Mouse (Mus musculus): ENCODE measurements around the gene Apool. TPM values are rescaled to one million over a fixed set of nuclear protein-coding genes. Genes with fewer than 3 reads are reported as not detected.
A peak's percentile ranks its signal among the peaks of the same experiment; 100 is the strongest.

The Apool gene
- 91.0 and 92.2 TPM in 2 replicates for polyA plus RNA-seq (2014; fragmentation: Nextera tagmentation; extraction: Ambion mirVana)

DNA sequence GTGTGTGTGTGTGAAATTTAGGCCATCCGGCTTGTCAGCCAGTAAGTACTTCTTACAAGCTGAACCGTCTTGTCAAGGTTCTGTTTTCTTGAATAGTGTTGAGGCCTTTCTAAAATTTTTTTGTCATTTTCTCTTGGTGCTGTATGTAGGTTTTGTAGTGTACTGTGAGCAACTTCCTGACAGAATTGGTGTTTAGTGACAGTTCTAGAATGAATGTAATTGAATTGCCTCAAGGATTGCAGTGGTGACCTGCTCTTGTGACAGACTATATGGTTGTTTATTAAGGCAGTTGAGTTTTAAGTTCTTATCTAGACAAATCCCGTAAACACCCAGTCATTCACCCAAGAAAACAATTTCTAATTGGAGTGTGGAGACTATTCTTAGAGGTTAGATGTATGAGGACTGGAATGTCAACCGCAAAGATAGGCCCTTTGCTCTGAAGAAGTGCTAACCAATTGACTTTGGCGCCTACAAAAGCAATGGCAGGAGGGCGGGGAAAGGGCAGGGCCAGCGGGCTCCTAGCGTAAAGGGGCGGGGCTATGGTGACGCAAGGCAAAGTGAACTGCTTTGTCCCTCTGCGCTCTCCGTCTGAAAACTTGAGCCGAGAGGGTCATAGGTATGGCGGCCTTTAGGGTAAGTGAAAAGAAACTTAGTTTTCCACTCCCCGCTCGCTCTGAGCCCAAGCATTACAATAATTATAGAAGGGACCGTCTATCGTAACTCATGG lies at the start of gene Apool:
Gene Apool (plus strand): TSS at position 531 of the 727 bp plus-strand sequence.
- ATAC-seq (ENCODE audit: insufficient number of reproducible peaks, insufficient read depth, low FRiP score, low read depth) = peak; percentile 90
- Histone ChIP-seq H3K9ac (ENCODE audit: low read length) (peak within 1 kb of the TSS; percentile 69), H3K27me3 (ENCODE audit: control insufficient read depth, insufficient read depth, low read length) (no peaks in the 10 kb centered on the region), H3K4me2 (ENCODE audit: low read length) (peak within 1 kb of the TSS; percentile 61), H3K27ac (replicated peaks in 1 of 2; ENCODE audit: control insufficient read depth in 1 of 2, insufficient read depth in 1 of 2, low read depth in 2 of 2, low read length in 2 of 2) (peak within 1 kb of the TSS; percentile 28 to 55; a peak in 3 of 4 replicates), H3K4me3 (ENCODE audit: control insufficient read depth in 1 of 2, insufficient read depth in 1 of 2, low read depth in 1 of 2, low read length in 2 of 2) (peak within 1 kb of the TSS; percentile 57 to 83), H3K9me3 (ENCODE audit: control insufficient read depth, low read length) (no peaks in the 10 kb centered on the region), H3K36me3 (ENCODE audit: control insufficient read depth, insufficient read depth, low read length) (no peaks in the 10 kb centered on the region), H3K4me1 (ENCODE audit: control insufficient read depth in 2 of 2, insufficient read depth in 2 of 2, low read length in 2 of 2) (no peaks in the 10 kb centered on the region)
- WGBS = 20% methylated on average over 18 of the region's 18 CpGs

DNA sequence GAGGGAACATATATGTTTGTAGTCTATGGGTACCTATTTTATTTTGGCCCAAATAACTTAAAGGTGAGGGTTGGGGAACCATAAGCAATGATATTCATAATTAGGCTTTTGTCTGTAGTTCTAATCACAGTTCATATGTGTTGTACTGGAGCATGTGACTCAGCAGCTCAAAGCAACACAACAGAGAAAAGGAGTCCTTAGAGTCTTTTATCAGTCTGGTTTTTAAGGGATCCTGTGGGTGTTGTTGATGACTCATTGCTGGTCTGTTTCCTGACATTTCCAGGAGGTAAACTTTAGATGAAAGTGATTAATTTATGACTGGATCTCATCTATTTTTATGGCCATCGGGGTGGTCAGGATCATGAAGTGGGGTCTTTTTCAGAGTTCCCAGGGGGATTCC lies 37.6 kb upstream of the Apool start:
- Histone ChIP-seq H3K27me3 (ENCODE audit: control insufficient read depth, insufficient read depth, low read length) (no peaks in the 10 kb centered on the region), H3K4me1 (ENCODE audit: control insufficient read depth in 2 of 2, insufficient read depth in 2 of 2, low read length in 2 of 2) (no peaks in the 10 kb centered on the region), H3K9ac (ENCODE audit: low read length) (no peak overlapping the region), H3K36me3 (ENCODE audit: control insufficient read depth, insufficient read depth, low read length) (no peaks in the 10 kb centered on the region), H3K9me3 (ENCODE audit: control insufficient read depth, low read length) (no peaks in the 10 kb centered on the region), H3K4me2 (ENCODE audit: low read length) (no peak overlapping the region), H3K27ac (replicated peaks in 1 of 2; ENCODE audit: control insufficient read depth in 1 of 2, insufficient read depth in 1 of 2, low read depth in 2 of 2, low read length in 2 of 2) (no peak overlapping the region), H3K4me3 (ENCODE audit: control insufficient read depth in 1 of 2, insufficient read depth in 1 of 2, low read depth in 1 of 2, low read length in 2 of 2) (no peak overlapping the region)
- ATAC-seq (ENCODE audit: insufficient number of reproducible peaks, insufficient read depth, low FRiP score, low read depth) = no peak
- WGBS = 52% methylated on average over 1 of the region's 1 CpGs

DNA sequence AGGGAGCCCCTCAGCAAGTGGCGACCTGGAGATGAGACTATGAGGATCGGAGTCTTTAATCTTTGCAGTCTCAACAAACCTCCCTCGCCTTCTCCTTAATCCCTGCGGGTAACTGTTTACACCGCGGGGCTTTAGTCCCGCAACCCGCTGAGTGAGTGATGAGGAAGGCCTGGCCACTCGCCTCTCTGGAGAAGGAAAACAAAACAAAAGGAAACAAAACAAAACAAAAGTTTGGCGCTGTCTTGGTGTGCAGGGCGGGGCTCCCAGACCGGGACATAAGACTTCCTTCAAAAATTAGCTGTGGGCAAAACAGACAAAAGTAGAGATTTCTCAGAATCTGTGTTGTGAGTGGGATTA lies 375 bp downstream of the Apool start:
- Histone ChIP-seq H3K27ac (replicated peaks in 1 of 2; ENCODE audit: control insufficient read depth in 1 of 2, insufficient read depth in 1 of 2, low read depth in 2 of 2, low read length in 2 of 2) (peak overlapping the region; percentile 28 to 55; a peak in 3 of 4 replicates), H3K36me3 (ENCODE audit: control insufficient read depth, insufficient read depth, low read length) (no peaks in the 10 kb centered on the region), H3K9ac (ENCODE audit: low read length) (peak overlapping the region; percentile 69), H3K4me1 (ENCODE audit: control insufficient read depth in 2 of 2, insufficient read depth in 2 of 2, low read length in 2 of 2) (no peaks in the 10 kb centered on the region), H3K27me3 (ENCODE audit: control insufficient read depth, insufficient read depth, low read length) (no peaks in the 10 kb centered on the region), H3K4me3 (ENCODE audit: control insufficient read depth in 1 of 2, insufficient read depth in 1 of 2, low read depth in 1 of 2, low read length in 2 of 2) (peak overlapping the region; percentile 57 to 83), H3K9me3 (ENCODE audit: control insufficient read depth, low read length) (no peaks in the 10 kb centered on the region), H3K4me2 (ENCODE audit: low read length) (peak overlapping the region; percentile 61)
- ATAC-seq (ENCODE audit: insufficient number of reproducible peaks, insufficient read depth, low FRiP score, low read depth) = no peak
- 10% methylated on average over 12 of the region's 12 CpGs for WGBS

DNA sequence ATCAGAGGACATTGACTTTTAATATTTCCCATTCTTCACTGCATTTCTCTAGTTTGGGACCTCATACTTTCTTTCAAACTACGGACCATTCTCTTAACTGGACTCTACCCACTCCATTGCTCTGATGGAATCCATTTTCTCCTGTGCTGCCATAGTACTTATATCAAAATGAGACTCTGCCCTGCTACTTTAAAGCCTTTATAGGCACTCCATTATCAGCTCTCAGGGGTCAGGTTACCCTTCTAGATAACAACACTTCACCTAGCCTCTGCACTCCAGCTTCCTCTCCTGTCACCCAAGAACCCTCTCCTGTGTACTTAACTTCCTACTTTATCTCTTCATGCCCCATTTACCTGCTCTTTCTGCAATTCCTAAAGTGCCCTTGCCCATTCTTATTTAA lies 960 bp downstream of the Apool start:
- Histone ChIP-seq H3K9ac (ENCODE audit: low read length) (peak overlapping the region; percentile 69), H3K27me3 (ENCODE audit: control insufficient read depth, insufficient read depth, low read length) (no peaks in the 10 kb centered on the region), H3K4me3 (ENCODE audit: control insufficient read depth in 1 of 2, insufficient read depth in 1 of 2, low read depth in 1 of 2, low read length in 2 of 2) (peak overlapping the region in 1 of 2 experiments; percentile 57; a peak in 2 of 4 replicates), H3K9me3 (ENCODE audit: control insufficient read depth, low read length) (no peaks in the 10 kb centered on the region), H3K4me1 (ENCODE audit: control insufficient read depth in 2 of 2, insufficient read depth in 2 of 2, low read length in 2 of 2) (no peaks in the 10 kb centered on the region), H3K27ac (replicated peaks in 1 of 2; ENCODE audit: control insufficient read depth in 1 of 2, insufficient read depth in 1 of 2, low read depth in 2 of 2, low read length in 2 of 2) (no peak overlapping the region), H3K36me3 (ENCODE audit: control insufficient read depth, insufficient read depth, low read length) (no peaks in the 10 kb centered on the region), H3K4me2 (ENCODE audit: low read length) (peak overlapping the region; percentile 61)
- no peak for ATAC-seq (ENCODE audit: insufficient number of reproducible peaks, insufficient read depth, low FRiP score, low read depth)
- WGBS = 50% methylated on average over 1 of the region's 1 CpGs

DNA sequence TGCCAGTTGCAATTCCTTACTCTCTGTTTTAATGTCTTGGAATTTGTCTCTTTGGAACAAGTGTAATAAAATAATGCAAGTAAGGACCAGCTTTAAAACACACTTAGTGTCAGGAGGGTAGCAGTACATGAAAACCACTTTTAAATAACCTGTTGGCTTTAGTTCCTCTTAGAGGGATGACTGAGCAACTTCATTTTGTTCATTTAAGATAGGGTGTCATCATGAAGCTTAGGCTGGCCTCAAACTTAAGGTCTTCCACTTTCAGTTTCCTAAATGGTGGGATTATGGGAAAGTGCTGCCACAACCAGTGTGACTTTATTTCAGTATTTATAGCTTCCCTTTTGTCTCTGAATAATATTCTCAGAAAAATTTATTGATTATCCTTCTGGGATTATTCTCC lies 9.1 kb downstream of the Apool start:
- Histone ChIP-seq H3K4me3 (ENCODE audit: control insufficient read depth in 1 of 2, insufficient read depth in 1 of 2, low read depth in 1 of 2, low read length in 2 of 2) (no peak overlapping the region), H3K4me2 (ENCODE audit: low read length) (no peak overlapping the region), H3K4me1 (ENCODE audit: control insufficient read depth in 2 of 2, insufficient read depth in 2 of 2, low read length in 2 of 2) (no peaks in the 10 kb centered on the region), H3K27ac (replicated peaks in 1 of 2; ENCODE audit: control insufficient read depth in 1 of 2, insufficient read depth in 1 of 2, low read depth in 2 of 2, low read length in 2 of 2) (no peak overlapping the region), H3K36me3 (ENCODE audit: control insufficient read depth, insufficient read depth, low read length) (no peaks in the 10 kb centered on the region), H3K9ac (ENCODE audit: low read length) (no peak overlapping the region), H3K27me3 (ENCODE audit: control insufficient read depth, insufficient read depth, low read length) (no peaks in the 10 kb centered on the region), H3K9me3 (ENCODE audit: control insufficient read depth, low read length) (no peaks in the 10 kb centered on the region)
- ATAC-seq (ENCODE audit: insufficient number of reproducible peaks, insufficient read depth, low FRiP score, low read depth) = no peak

DNA sequence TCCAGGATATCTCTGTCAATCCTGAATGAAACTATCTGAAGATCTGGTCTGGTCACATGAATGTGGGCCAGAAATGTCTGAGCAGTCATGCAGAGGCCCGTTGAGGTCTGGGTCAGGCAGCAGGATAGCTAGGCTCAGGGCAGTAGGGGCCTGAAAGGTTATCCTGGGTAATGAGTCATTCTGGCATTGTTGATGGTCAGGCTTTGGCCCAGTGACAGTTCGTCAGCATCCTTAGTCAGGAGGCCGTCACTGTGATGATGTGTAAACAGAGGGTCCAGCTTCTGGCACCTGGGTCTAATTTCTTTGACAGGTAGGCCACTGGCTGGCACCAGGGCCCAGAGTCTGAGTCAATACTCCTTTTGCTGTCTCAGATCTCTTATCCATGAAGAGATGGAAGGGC lies 28.4 kb downstream of the Apool start:
- H3K9ac ChIP-seq (ENCODE audit: low read length) = no peak overlapping the region
- H3K4me1 ChIP-seq (ENCODE audit: control insufficient read depth in 2 of 2, insufficient read depth in 2 of 2, low read length in 2 of 2) = no peaks in the 10 kb centered on the region
- no peak overlapping the region for H3K4me3 ChIP-seq (ENCODE audit: control insufficient read depth in 1 of 2, insufficient read depth in 1 of 2, low read depth in 1 of 2, low read length in 2 of 2)
- 0 out of 2 replicates have a peak, but pooled peaks cover 8% of the 10 kb centered on the region for H3K36me3 ChIP-seq (ENCODE audit: control insufficient read depth, insufficient read depth, low read length)
- 54% methylated on average over 3 of the region's 3 CpGs for WGBS
- no peaks in the 10 kb centered on the region for H3K9me3 ChIP-seq (ENCODE audit: control insufficient read depth, low read length)
- H3K27me3 ChIP-seq (ENCODE audit: control insufficient read depth, insufficient read depth, low read length) = no peaks in the 10 kb centered on the region
- no peak for ATAC-seq (ENCODE audit: insufficient number of reproducible peaks, insufficient read depth, low FRiP score, low read depth)
- no peak overlapping the region for H3K4me2 ChIP-seq (ENCODE audit: low read length)
- no peak overlapping the region for H3K27ac ChIP-seq (replicated peaks in 1 of 2; ENCODE audit: control insufficient read depth in 1 of 2, insufficient read depth in 1 of 2, low read depth in 2 of 2, low read length in 2 of 2)

DNA sequence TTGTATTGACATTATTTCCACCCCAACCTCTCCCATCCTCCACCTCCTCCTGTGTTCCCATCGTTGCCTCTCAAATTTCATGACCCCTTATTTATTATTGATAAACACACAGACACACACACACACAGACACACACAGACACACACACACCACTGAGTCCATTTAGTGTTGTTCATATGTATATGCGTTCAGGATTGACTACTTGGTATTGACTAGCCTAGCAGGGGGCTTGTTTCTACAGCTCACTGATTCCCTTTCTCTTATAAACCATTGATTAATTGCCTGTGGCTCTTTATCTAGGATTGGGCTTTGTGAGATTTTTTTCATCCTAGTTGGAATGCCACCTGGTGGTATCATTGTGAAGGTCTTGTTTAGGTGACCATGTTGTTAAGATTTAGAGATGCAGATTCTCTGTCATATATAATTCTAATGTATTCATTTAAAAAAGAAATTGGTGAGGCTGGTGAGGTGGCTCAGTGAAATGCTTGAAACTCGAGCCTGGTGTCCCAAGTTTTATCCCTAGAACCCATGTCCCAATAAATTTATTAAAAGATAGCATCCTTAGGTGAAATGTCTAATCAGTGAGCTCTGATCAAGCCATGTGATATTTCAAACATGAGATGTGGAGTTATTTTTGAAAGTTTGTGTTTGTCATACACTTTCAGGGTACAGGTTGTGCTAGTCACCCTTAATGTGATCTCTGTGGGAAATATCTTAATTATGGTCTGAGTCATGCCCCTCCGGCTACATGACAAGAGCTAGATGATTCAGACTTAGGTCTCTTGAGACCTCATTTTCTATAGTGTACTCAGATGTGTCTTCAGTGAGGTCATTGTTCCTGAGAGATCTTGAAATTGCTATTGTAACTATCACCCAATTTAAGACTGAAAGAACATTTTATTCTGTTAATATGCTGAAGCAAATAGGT lies 36.6 kb downstream of the Apool start:
- Histone ChIP-seq H3K9me3 (ENCODE audit: control insufficient read depth, low read length) (no peaks in the 10 kb centered on the region), H3K4me3 (ENCODE audit: control insufficient read depth in 1 of 2, insufficient read depth in 1 of 2, low read depth in 1 of 2, low read length in 2 of 2) (no peak overlapping the region), H3K9ac (ENCODE audit: low read length) (no peak overlapping the region), H3K4me2 (ENCODE audit: low read length) (no peak overlapping the region), H3K4me1 (ENCODE audit: control insufficient read depth in 2 of 2, insufficient read depth in 2 of 2, low read length in 2 of 2) (no peaks in the 10 kb centered on the region), H3K36me3 (ENCODE audit: control insufficient read depth, insufficient read depth, low read length) (no peaks in the 10 kb centered on the region), H3K27ac (replicated peaks in 1 of 2; ENCODE audit: control insufficient read depth in 1 of 2, insufficient read depth in 1 of 2, low read depth in 2 of 2, low read length in 2 of 2) (no peak overlapping the region), H3K27me3 (ENCODE audit: control insufficient read depth, insufficient read depth, low read length) (no peaks in the 10 kb centered on the region)
- no peak for ATAC-seq (ENCODE audit: insufficient number of reproducible peaks, insufficient read depth, low FRiP score, low read depth)
- WGBS = 66% methylated on average over 4 of the region's 4 CpGs
